Mouse (Mus musculus) cerebral cortex, adult 2 months (tissue): ENCODE data around the gene Vmn1r6.

ENCODE experiments used
- WGBS: fragments of 180-500 bp; shearing (Covaris S2); methylation state at CpG from one replicate; pipeline ENCODE4 v1.1.7; 2018; 5-methylcytosine and 5-hydroxymethylcytosine counted together

Vmn1r6 gene

GRCm38 (mm10) chr6:56996943-56997342, at the start of gene Vmn1r6:
Vmn1r6 (plus strand) TSS chr6:56997243.
- 78% methylated on average over 2 of the region's 2 CpGs for WGBS

DNA sequence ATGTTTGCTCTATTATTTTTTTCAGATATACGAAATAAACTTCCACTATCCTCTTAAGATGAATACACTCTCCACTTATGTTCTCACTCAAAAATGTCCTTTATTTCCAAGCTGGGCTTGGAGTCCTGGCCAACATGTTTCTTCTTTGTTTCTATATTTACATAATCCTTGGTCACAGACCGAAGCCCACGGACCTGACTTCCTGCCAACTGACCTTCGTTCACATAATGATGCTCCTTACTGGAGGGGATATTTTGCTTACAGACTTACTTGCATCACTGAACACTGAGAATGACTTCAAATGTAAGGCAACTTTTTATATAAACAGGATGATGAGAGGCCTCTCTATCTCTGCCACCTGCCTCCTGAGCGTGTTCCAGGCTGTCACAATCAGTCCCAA, 40.6 kb upstream of the Vmn1r6 start:
- 62% methylated on average over 5 of the region's 5 CpGs for WGBS

DNA sequence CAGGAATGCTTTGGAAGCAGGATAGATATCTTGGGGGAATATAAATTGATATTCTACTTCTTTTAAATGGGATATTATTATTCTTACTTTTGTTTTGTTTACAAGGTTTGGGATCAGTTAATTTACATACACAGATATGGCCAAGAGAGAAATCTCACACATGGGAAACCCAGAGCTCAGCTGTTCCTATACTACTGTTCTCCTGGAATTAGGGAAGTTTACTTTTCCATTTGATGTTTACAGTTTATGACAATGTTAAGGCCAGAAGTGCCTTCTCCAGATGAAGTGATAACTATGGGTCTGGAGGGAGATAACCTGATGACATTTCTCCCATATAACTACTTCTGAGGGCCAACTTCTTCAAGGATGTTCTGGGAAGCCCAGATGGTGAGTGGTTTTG, 27.1 kb upstream of the Vmn1r6 start, which contains the start of gene Vmn1r5:
Gene Vmn1r5 (plus strand): TSS at position 301 of the 400 bp plus-strand sequence.

DNA sequence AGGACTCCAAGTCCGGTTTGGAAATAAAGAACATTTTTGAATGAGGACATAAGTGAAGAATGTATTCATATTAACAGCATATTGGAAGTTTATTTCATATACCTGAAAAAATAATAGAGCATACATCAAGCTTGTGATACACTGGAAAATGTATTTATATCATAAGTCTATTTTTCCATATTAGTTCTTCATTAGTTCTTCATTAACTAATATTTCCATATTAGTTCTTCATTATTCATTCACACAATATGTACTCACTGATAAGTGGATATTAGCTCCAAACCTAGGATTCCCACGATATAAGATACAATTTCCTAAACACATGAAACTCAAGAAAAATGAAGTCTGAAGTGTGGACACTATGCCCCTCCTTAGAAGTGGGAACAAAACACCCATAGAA, 28.2 kb downstream of the Vmn1r6 start, which contains the start of gene Vmn1r7:
Gene Vmn1r7 (minus strand): TSS at position 101 of the 400 bp plus-strand sequence.
- WGBS, result 91% methylated on average over 2 of the region's 2 CpGs

GRCm38 (mm10) chr6:57031984-57032383, 34.9 kb downstream of the Vmn1r6 start, which contains the start of gene Vmn1r8:
Vmn1r8 (plus strand) TSS chr6:57032284.

GRCm38 (mm10) chr6:57034674-57035073, 37.6 kb downstream of the Vmn1r6 start:
- WGBS, result 76% methylated on average over 2 of the region's 2 CpGs
